Mouse (Mus musculus) liver, postnatal 0 days (tissue): Measurements from ENCODE around the gene Kalrn. TPM values are rescaled to one million over a fixed set of nuclear protein-coding genes. Genes with fewer than 3 reads are reported as not detected.

Source experiments
- ATAC-seq: fragments of 200-750 bp; cut with Nextera tagmentation; 2 replicates; pipeline ENCODE4 v1.8.0; 2017; ENCODE audit warnings: mild to moderate bottlenecking, moderate library complexity
- DNase-seq: peaks from one replicate; pipeline ENCODE4 v3.0.0-alpha.2; 2016
- H3K27ac ChIP-seq: fragments of 300-500 bp; sonication (generic); 2 replicates; pipeline ENCODE4 v1.5.1; 2014; ENCODE audit warnings: antibody characterized with exemption, moderate library complexity, mild to moderate bottlenecking, low read depth
- H3K27me3 ChIP-seq: fragments of 300-500 bp; sonication (generic); 2 replicates; pipeline ENCODE4 v1.6.1; 2014; ENCODE audit warnings: low read length, control low read depth, mixed read lengths; ENCODE audit not compliant: insufficient read depth
- H3K36me3 ChIP-seq: fragments of 300-500 bp; sonication (generic); replicated peaks from 2 replicates; pipeline ENCODE4 v1.6.1; 2014; ENCODE audit warnings: mild to moderate bottlenecking, control low read depth, low read length, moderate library complexity, mixed read lengths; ENCODE audit not compliant: insufficient read depth
- H3K4me1 ChIP-seq: fragments of 300-500 bp; sonication (generic); 2 replicates; pipeline ENCODE4 v1.6.1; 2014; ENCODE audit warnings: antibody characterized with exemption, mild to moderate bottlenecking, control low read depth; ENCODE audit not compliant: insufficient read depth
- H3K4me2 ChIP-seq: fragments of 300-500 bp; sonication (generic); 2 replicates; pipeline ENCODE4 v1.6.1; 2014; ENCODE audit warnings: low read depth, mild to moderate bottlenecking, low read length, moderate library complexity, mixed read lengths
- H3K4me3 ChIP-seq: fragments of 300-500 bp; sonication (generic); 2 replicates; pipeline ENCODE4 v1.5.1; 2014; ENCODE audit warnings: low read depth, low read length
- H3K9ac ChIP-seq: fragments of 300-500 bp; sonication (generic); replicated peaks from 2 replicates; pipeline ENCODE4 v1.6.1; 2014; ENCODE audit warnings: mild to moderate bottlenecking, moderate library complexity
- H3K9me3 ChIP-seq: fragments of 300-500 bp; sonication (generic); 2 replicates; pipeline ENCODE4 v1.6.1; 2016; ENCODE audit warnings: mild to moderate bottlenecking, control low read depth, low read length, mixed read lengths
- CTCF ChIP-seq: sonication (generic); IDR thresholded peaks from 2 replicates; pipeline ENCODE4 v1.5.1; 2016; ENCODE audit warnings: antibody characterized with exemption, low read depth
- EP300 ChIP-seq: IDR thresholded peaks from 2 replicates; pipeline ENCODE4 v1.6.1; 2016; ENCODE audit warnings: antibody characterized with exemption, low read depth, mild to moderate bottlenecking
- WGBS: fragments of 180-500 bp; shearing (Covaris S2); extraction: QIAGEN DNeasy Blood & Tissue Kit; methylation state at CpG from one replicate; pipeline ENCODE4 v1.1.7; 2014; ENCODE audit not compliant: insufficient replicate concordance; 5-methylcytosine and 5-hydroxymethylcytosine counted together
- polyA plus RNA-seq: library from polyadenylated mRNA; unstranded; fragments of >200 nt; fragmentation: Nextera tagmentation; extraction: Ambion mirVana; gene quantifications from 2 replicates; pipeline ENCODE4 v1.2.1, GENCODE M21; 2015

Kalrn gene
- polyA plus RNA-seq, 1 experiment from 2014 or later, result 16.7 TPM

GRCm38 (mm10) chr16:34302503-34302902, 270.8 kb downstream of the Kalrn start:
- no peak overlapping the region for H3K4me2 ChIP-seq
- H3K4me1 ChIP-seq, result no peaks in the 10 kb centered on the region
- H3K4me3 ChIP-seq, result no peak overlapping the region
- no peak for DNase-seq
- H3K27me3 ChIP-seq, result no peaks in the 10 kb centered on the region
- ATAC-seq, result no peak
- no peak for TF ChIP-seq EP300
- no peak for TF ChIP-seq CTCF
- H3K9me3 ChIP-seq, result no peaks in the 10 kb centered on the region
- H3K36me3 ChIP-seq, result no peaks in the 10 kb centered on the region
- H3K9ac ChIP-seq, result no peak overlapping the region
- H3K27ac ChIP-seq, result no peak overlapping the region
- WGBS, result 58% methylated on average over 1 of the region's 1 CpGs

- 76% methylated on average over 1 of the region's 1 CpGs for WGBS
- no peak overlapping the region for H3K9ac ChIP-seq
- H3K27me3 ChIP-seq, result no peaks in the 10 kb centered on the region
- H3K36me3 ChIP-seq, result no peaks in the 10 kb centered on the region
- H3K4me2 ChIP-seq, result no peak overlapping the region
- DNase-seq (peak; percentile 26), ATAC-seq (no peak)
- H3K4me1 ChIP-seq, result no peaks in the 10 kb centered on the region
- no peaks in the 10 kb centered on the region for H3K9me3 ChIP-seq
- TF ChIP-seq CTCF (peak; percentile 49), EP300 (no peak)
- H3K27ac ChIP-seq, result no peak overlapping the region
- H3K4me3 ChIP-seq, result no peak overlapping the region
Observed at GRCm38 (mm10) chr16:34302063-34302462, 271.3 kb downstream of the Kalrn start.

GRCm38 (mm10) chr16:34299226-34299625, 274.1 kb downstream of the Kalrn start:
- Histone ChIP-seq H3K9ac (no peak overlapping the region), H3K27ac (no peak overlapping the region), H3K36me3 (no peaks in the 10 kb centered on the region), H3K27me3 (no peaks in the 10 kb centered on the region), H3K4me3 (no peak overlapping the region), H3K9me3 (no peaks in the 10 kb centered on the region), H3K4me1 (no peaks in the 10 kb centered on the region), H3K4me2 (no peak overlapping the region)
- ATAC-seq (no peak), DNase-seq (no peak)
- no peak for TF ChIP-seq EP300
- TF ChIP-seq CTCF, result no peak
- WGBS, result 72% methylated on average over 2 of the region's 2 CpGs

- H3K4me3 ChIP-seq, result no peak overlapping the region
- ATAC-seq, result no peak
Observed at GRCm38 (mm10) chr16:34297911-34298682, 275.2 kb downstream of the Kalrn start.

GRCm38 (mm10) chr16:34294568-34294967, 278.8 kb downstream of the Kalrn start:
- 74% methylated on average over 6 of the region's 6 CpGs for WGBS
- no peak overlapping the region for H3K9ac ChIP-seq
- H3K4me3 ChIP-seq, result no peak overlapping the region
- no peak for ATAC-seq
- DNase-seq, result peak; percentile 32
- H3K27ac ChIP-seq, result no peak overlapping the region
- H3K4me1 ChIP-seq, result no peaks in the 10 kb centered on the region
- H3K9me3 ChIP-seq, result no peaks in the 10 kb centered on the region
- no peaks in the 10 kb centered on the region for H3K36me3 ChIP-seq
- H3K4me2 ChIP-seq, result no peak overlapping the region
- no peak for TF ChIP-seq EP300
- peak; percentile 45 for TF ChIP-seq CTCF
- no peaks in the 10 kb centered on the region for H3K27me3 ChIP-seq

More at GRCm38 (mm10) chr16:34297911-34298682, 275.2 kb downstream of the Kalrn start:
- no peak for TF ChIP-seq CTCF
- no peak for TF ChIP-seq EP300
- Histone ChIP-seq H3K27me3 (no peaks in the 10 kb centered on the region), H3K9me3 (no peaks in the 10 kb centered on the region), H3K4me1 (no peaks in the 10 kb centered on the region), H3K36me3 (no peaks in the 10 kb centered on the region), H3K4me2 (no peak overlapping the region), H3K9ac (no peak overlapping the region), H3K27ac (no peak overlapping the region)
- WGBS, result 77% methylated on average over 5 of the region's 5 CpGs
- DNase-seq, result no peak

GRCm38 (mm10) chr16:34293675-34294074, 279.7 kb downstream of the Kalrn start:
- H3K36me3 ChIP-seq, result no peaks in the 10 kb centered on the region
- DNase-seq, result no peak
- 84% methylated on average over 2 of the region's 2 CpGs for WGBS
- H3K27ac ChIP-seq, result no peak overlapping the region
- H3K9ac ChIP-seq, result no peak overlapping the region
- no peaks in the 10 kb centered on the region for H3K9me3 ChIP-seq
- H3K4me2 ChIP-seq, result no peak overlapping the region
- no peak for TF ChIP-seq EP300
- TF ChIP-seq CTCF, result peak; percentile 32; the same call in 1 of the 2 replicates
- no peak overlapping the region for H3K4me3 ChIP-seq
- no peaks in the 10 kb centered on the region for H3K27me3 ChIP-seq
- H3K4me1 ChIP-seq, result no peaks in the 10 kb centered on the region
- no peak for ATAC-seq
